Mouse (Mus musculus) brain, embryonic 14.5 days (tissue): ENCODE measurements around the gene Zfp580. TPM values are rescaled to one million over a fixed set of nuclear protein-coding genes. Genes with fewer than 3 reads are reported as not detected.
"Not testable (repeated sequence)": the region's sequence is repeated elsewhere in the genome, so short reads cannot be mapped to it uniquely, and the experiment has no call there.

Source experiments
- DNase-seq: peaks from one replicate; pipeline ENCODE4 v3.0.0-alpha.2; 2011; ENCODE audit warnings: low read depth
- CTCF ChIP-seq: fragments of 200-500 bp; IDR thresholded peaks from 2 replicates; pipeline ENCODE4 v1.5.1; 2012; ENCODE audit warnings: inconsistent platforms, mild to moderate bottlenecking, moderate library complexity, borderline replicate concordance; ENCODE audit not compliant: insufficient read depth, insufficient read length; ENCODE audit errors: extremely low read depth
- POLR2A ChIP-seq: fragments of 200-500 bp; IDR thresholded peaks from 2 replicates; pipeline ENCODE4 v1.6.1; 2012; ENCODE audit warnings: mild to moderate bottlenecking, inconsistent platforms, borderline replicate concordance; ENCODE audit not compliant: poor library complexity, insufficient read depth, insufficient read length, severe bottlenecking; ENCODE audit errors: extremely low read depth
- polyA plus RNA-seq: library from polyadenylated mRNA; depleted of rRNA; stranded (reverse); fragments of >200 nt; gene quantifications from 2 replicates; pipeline ENCODE4 v1.2.3, GENCODE M21; 2012

Zfp580 gene
- polyA plus RNA-seq, 1 experiment = 88.7 TPM

DNA sequence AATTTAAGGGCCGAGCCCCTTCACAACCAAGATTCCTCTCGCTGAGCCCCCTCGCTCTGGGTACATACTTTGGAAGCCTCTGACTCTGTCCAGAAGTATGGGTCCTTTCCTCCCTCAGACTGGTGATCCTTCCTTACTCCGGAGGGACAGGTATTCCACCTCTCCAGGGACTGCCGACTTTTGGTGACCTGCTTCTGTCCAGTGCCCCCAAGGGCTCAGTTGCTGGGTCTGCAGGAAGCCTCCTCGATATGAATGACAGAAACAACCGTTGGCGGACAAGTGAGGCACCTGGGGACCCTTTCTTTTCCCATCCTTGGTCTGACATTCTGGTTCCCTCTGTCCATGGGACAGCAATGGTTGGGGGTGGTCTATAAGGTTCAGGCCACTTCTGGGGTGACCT is 6.0 kb downstream of the Zfp580 start:
- TF ChIP-seq POLR2A (no peak), CTCF (no peak)
- no peak for DNase-seq

DNA sequence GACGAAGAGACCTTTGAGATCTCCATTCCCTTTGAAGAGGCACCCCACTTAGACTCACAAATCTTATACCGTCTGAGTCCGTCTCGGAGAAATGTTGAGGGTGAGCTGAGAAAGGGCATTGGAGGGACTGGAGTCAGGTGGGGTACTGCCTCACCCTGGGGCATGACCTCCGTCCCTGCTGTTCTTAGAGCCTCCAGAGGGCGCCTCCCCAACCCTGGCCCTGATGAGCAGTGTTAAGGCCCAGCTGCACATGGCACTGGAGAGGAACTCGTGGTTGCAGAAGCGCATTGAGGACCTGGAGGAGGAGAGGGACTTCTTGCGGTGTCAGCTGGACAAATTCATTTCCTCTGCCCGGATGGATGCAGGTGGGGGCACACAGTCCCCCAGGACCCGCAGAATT is 6.5 kb downstream of the Zfp580 start:
- DNase-seq = no peak
- no peak for TF ChIP-seq POLR2A
- TF ChIP-seq CTCF = no peak

DNA sequence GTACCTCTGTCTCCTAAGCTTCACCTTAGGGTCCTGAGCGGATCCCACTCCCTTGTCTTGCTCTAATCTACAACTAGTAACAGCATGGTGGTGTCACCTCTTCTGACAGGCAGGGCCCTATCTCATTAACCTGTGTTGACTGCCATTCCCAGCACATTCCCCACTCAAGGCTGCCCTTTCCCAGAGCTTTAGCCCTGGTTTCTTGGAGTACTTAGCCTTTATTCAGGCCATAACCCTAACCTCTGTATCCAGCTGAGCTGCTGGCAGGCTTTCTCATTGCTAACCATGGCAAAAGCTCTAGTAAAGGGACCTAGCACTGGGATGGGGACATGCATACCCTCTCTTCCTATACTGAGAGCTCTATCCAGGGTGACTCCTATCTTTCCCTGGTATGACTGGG is 7.3 kb downstream of the Zfp580 start:
- DNase-seq = no peak
- TF ChIP-seq POLR2A (no peak), CTCF (no peak)

DNA sequence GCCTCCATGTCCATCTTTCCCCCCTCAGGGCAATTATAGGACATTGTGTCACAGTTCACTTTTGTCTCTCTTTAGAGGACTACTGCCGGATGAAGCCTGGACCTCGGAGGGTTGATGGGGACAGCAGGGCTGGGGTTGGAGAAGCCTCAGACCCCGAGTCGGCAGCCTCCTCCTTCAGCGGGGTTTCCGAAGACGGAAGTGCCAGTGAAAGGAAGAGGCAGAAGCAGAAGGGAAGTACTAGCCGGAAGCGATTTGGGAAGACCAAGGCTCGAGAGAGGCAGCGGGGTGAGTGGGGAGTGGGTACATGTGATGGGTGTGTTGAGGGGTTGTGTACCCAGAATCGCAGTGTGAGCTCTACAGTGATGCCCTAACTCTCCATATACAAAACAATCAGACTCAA is 8.1 kb downstream of the Zfp580 start:
- no peak for DNase-seq
- TF ChIP-seq POLR2A = no peak
- no peak for TF ChIP-seq CTCF

DNA sequence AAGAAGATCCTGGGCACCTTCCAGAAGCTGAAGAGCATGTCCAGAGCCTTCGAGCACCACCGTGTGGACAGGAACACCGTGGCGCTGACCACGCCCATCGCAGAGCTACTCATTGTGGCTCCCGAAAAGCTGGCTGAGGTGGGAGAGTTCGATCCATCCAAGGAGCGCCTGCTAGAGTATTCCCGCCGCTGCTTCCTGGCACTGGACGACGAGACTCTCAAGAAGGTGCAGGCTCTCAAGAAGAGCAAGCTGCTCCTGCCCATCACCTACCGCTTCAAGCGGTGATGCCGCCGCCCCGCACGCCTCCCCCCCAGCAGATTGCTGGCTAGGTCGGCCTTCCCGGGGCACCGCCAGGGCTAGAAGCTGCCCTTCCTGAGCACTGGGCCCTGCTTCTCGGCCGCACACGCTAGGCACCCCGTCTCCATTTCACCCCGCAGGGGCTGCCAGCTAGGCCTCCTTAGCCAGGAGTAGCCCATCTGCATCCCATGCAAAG is 8.9 kb downstream of the Zfp580 start:
- DNase-seq = peak; percentile 90
- TF ChIP-seq CTCF (peak; percentile 70), POLR2A (no peak)

DNA sequence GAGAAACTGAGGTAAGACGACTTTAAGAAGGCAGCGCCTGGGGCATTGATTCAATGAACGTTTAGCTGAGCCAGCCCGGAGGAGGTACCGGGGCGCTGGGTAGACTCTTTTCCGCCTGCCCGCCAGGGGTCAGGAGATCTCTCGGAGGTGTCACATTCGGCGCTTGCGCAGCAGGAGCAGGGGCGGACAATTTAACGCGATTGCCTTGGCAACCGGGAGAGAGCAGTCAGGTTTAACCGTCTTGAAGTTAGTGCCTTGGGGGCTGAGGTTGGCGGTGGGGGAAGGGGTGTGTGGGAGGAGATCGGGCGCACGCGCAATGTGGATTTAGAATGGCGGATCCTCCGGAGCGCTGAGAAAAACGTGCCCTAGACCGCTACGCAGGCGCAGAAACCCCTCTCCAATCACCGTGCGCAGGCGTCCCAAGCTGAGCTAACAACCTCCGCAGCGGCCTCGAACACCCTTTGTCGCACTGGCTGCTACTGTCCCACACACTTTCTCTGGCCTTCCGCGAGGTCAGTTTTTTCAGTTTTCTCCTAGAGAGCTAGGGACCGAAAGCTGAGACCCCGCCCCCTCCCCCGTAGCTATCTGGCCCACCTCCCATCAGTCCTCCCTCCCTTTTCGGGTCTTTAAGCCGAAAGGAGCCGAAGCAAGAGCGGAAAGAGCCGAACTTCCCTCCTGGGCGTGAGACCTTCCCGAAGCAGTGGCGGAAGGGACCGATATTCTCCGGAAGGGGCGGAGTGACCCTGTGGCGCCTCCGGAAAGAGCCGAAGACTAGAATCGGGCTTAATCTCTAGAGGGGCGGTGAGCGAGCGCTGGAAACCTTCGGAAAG is 9.8 kb downstream of the Zfp580 start:
- TF ChIP-seq POLR2A (no peak), CTCF (peak; percentile 62)
- DNase-seq = peak; percentile 99

DNA sequence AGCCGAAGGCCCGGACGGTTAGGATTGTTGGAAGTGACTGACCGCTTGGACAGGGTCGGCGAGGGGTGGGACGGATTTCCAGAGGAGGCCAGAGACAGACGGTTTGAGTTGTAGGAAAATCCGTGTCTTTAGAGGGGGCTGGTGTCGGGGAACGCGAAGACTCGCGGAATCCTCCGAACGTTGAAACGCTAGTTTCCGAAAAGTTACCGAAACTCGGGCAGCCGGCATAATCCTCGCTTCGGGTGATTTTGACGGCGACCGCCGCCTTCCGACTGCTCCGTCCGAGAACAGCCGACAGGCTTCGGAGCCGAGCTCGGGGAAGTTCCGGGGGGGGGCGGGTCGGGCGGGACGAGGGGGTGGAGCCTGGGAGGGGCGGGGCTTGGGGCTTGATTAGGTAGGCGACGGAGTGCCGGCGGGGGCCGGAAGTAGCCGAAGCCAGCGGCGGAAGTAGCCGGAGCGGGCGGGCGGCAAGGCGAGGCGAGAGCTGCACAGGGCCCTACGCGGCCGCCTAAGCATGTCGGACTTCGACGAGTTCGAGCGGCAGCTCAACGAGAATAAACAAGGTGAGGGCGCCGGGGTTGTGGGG is 10.5 kb downstream of the Zfp580 start, which contains the start of gene U2af2:
TSS of gene U2af2 (plus strand) at position 370 of the 586 bp plus-strand sequence.
- TF ChIP-seq CTCF = no peak
- TF ChIP-seq POLR2A = peak; percentile 68
- DNase-seq = peak; percentile 98

DNA sequence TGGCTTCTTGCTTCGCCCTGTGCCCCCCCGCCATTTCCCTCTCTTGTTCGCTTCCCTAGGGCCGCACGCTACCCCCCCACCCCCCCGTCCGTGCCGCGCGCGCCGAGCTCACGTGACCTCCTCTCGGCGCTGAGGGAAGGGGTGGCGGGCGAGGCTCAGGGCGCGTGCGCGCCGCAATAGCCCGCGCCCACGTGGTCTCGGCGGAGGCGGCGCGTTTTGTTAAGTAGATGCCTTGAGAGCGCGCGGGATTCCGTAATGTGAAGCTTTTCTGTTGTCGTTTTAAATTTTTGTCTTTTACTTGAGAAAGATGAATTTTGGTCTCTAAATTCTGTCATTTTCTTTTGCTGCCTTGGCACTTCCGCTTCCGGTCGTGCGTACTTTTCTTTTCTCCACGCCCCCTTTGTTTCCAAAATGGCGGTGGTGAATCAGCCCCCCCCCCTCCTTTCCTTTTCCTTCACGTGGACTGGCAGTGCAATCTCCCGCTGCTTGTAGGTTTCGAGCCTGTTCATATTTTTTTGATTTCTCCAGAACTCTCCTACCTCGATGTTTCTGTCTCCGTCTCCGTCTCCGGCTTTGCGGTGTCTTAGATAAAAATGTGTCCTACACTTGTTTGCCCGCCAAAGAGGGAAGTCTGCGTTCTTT is 11.1 kb downstream of the Zfp580 start:
- TF ChIP-seq CTCF (no peak), POLR2A (no peak)
- peak; percentile 92 for DNase-seq

DNA sequence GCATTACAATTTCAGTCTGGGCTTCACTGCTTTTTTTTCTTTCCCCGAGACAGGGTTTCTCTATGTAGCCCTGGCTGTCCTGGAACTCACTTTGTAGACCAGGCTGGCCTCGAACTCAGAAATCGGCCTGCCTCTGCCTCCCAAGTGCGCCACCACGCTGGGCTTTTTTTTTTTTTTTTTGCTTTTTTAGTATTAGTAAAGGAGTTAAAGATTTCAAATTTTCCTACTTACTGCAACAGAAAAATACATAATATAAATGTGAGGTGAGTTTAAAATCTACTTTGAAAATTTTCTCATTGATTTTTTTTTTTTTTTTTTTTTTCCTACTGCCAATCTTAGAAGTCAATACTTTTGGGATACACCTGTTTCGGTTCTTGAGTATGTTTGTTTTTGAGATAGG is 13.5 kb downstream of the Zfp580 start:
- TF ChIP-seq CTCF = no peak
- TF ChIP-seq POLR2A = no peak
- no peak for DNase-seq

DNA sequence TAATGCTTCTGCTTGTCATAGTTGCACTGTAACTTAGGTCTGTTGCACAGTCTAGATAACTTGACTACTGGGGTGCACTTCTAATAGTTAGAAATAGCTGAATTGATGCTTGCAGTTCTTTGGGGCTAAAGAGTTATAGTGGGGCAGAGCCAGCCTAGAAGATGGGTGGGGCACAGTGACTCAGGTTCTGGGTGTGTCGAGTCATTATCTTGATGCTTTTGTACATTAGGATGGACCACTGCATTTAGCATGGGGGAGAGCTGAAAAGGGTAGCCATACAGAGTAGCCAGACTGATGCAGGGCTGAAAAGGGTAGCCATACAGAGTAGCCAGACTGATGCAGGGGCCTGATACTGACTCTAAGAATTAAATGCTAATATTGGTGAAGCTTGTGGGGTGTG is 22.2 kb downstream of the Zfp580 start:
- DNase-seq = no peak
- TF ChIP-seq CTCF = no peak
- TF ChIP-seq POLR2A = no peak

DNA sequence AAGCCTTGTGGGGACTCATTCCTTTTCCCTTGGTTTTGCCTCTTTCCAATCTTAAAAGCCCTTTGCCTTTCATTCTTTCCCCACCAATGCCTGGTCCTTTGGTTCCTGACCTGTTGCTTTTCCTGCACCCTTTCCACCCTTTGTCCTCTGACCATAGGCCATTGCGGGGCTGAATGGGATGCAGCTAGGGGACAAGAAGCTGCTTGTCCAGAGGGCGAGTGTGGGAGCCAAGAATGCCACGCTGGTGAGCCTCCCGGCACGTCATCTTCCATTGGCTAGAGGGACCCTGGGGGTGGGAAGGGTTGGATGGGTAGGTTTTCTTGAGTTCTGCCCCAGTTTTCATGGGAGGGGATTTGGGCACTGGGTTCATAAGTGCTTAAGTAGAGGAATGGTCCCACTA is 23.6 kb downstream of the Zfp580 start:
- TF ChIP-seq POLR2A (no peak), CTCF (no peak)
- no peak for DNase-seq

DNA sequence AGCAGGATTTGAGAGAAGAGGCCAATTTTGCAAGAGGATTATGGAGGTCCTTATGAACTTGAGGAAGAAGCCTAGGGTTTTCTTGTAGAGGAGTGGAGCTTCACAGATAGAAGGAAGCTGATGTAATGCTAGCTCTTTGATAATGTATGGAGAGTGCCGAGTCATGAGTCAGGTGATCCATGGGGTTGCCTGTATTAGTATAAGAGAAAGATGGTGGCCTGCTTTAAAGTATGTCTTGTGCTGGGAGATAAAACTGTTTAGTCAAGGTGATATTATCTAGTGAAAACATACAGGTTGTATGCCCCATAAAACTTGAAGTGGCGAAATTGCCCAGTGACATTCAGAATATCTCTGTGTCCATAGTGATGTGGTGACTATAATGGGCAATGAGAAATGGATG is 25.6 kb downstream of the Zfp580 start:
- no peak for DNase-seq
- TF ChIP-seq POLR2A (no peak), CTCF (no peak)

DNA sequence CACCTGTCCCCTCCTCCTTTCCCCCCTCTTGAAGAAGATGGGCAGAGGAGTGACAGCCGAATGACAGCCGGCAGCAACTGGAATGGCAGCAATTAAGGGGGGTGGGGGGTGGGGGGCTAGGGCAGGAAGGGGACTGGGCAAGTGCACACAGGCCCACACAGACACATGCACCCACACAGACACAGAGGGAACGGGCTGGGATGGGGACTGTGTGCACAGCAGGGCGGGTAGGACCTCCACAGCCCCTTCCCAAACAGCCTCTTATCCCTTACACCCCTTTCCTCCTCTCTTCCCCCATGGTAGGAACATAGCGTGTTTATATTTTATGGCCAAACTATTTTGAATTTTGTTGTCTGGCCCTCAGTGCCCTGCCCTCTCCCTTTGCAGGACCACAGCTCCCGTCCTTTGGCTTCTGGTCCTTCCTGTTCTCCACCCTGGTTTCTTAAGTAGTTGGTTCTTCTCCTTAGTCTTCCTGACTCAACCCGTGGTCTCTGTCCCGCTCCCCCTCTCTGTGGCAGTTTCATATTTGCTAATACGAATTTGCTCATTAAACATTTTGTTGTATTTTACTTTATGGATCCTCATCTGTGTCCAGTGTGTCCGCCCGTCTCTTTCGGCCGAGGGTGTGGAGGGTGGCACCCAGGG is 28.1 kb downstream of the Zfp580 start:
- not testable (repeated sequence) for DNase-seq
